Mouse (Mus musculus): ENCODE results near the gene BC147527. TPM values are rescaled to one million over a fixed set of nuclear protein-coding genes. Genes with fewer than 3 reads are reported as not detected.
"Not testable (repeated sequence)": the region's sequence is repeated elsewhere in the genome, so short reads cannot be mapped to it uniquely, and the experiment has no call there.

Gene BC147527
- polyA plus RNA-seq, 1 experiment = not detected

GRCm38 (mm10) chr13:120278784-120279183 is 21.4 kb upstream of the BC147527 start:
- no peak overlapping the region for H3K4me3 ChIP-seq (ENCODE audit: low read depth, low read length)
- H3K9me3 ChIP-seq (replicated peaks; ENCODE audit: control insufficient read depth, insufficient read depth, low read length, poor library complexity, severe bottlenecking) = no peaks in the 10 kb centered on the region
- no peak overlapping the region for H3K27ac ChIP-seq (ENCODE audit: insufficient read depth, low read length)
- no peaks in the 10 kb centered on the region for H3K36me3 ChIP-seq (ENCODE audit: control insufficient read depth, insufficient read depth, low read length, poor library complexity, severe bottlenecking)
- H3K4me1 ChIP-seq (ENCODE audit: control insufficient read depth, insufficient read depth, low read length) = no peaks in the 10 kb centered on the region
- TF ChIP-seq EP300 (IDR thresholded peaks at IDR 0.05; ENCODE audit: insufficient read depth, low read depth, low read length) (no peak), CTCF (IDR thresholded peaks at IDR 0.05; ENCODE audit: low read depth, low read length) (no peak)
- H3K9ac ChIP-seq (ENCODE audit: low read depth, poor library complexity, severe bottlenecking) = no peak overlapping the region
- H3K27me3 ChIP-seq (ENCODE audit: control insufficient read depth, insufficient read depth, low read length, poor library complexity, severe bottlenecking) = no peaks in the 10 kb centered on the region

- no peak for TF ChIP-seq POLR2A (IDR thresholded peaks at IDR 0.05; ENCODE audit: insufficient read depth, low read length)
- no peak for TF ChIP-seq CTCF (IDR thresholded peaks at IDR 0.05; ENCODE audit: low read depth, low read length)
- no peak for TF ChIP-seq EP300 (IDR thresholded peaks at IDR 0.05; ENCODE audit: insufficient read depth, low read depth, low read length)
- Histone ChIP-seq H3K4me1 (ENCODE audit: control insufficient read depth, insufficient read depth, low read length) (no peaks in the 10 kb centered on the region), H3K36me3 (ENCODE audit: control insufficient read depth, insufficient read depth, low read length, poor library complexity, severe bottlenecking) (no peaks in the 10 kb centered on the region), H3K27ac (ENCODE audit: insufficient read depth, low read length) (no peak overlapping the region), H3K27me3 (ENCODE audit: control insufficient read depth, insufficient read depth, low read length, poor library complexity, severe bottlenecking) (no peaks in the 10 kb centered on the region), H3K4me3 (ENCODE audit: low read depth, low read length) (no peak overlapping the region), H3K9me3 (replicated peaks; ENCODE audit: control insufficient read depth, insufficient read depth, low read length, poor library complexity, severe bottlenecking) (no peaks in the 10 kb centered on the region), H3K9ac (ENCODE audit: low read depth, poor library complexity, severe bottlenecking) (no peak overlapping the region)
These were observed 783 bp upstream of the BC147527 start for GRCm38 (mm10) chr13:120299324-120299894.

- Histone ChIP-seq H3K9ac (ENCODE audit: low read depth, poor library complexity, severe bottlenecking) (no peak overlapping the region), H3K9me3 (replicated peaks; ENCODE audit: control insufficient read depth, insufficient read depth, low read length, poor library complexity, severe bottlenecking) (no peaks in the 10 kb centered on the region), H3K4me1 (ENCODE audit: control insufficient read depth, insufficient read depth, low read length) (no peaks in the 10 kb centered on the region), H3K36me3 (ENCODE audit: control insufficient read depth, insufficient read depth, low read length, poor library complexity, severe bottlenecking) (no peaks in the 10 kb centered on the region), H3K27me3 (ENCODE audit: control insufficient read depth, insufficient read depth, low read length, poor library complexity, severe bottlenecking) (no peaks in the 10 kb centered on the region), H3K27ac (ENCODE audit: insufficient read depth, low read length) (no peak overlapping the region), H3K4me3 (ENCODE audit: low read depth, low read length) (no peak overlapping the region)
- no peak for TF ChIP-seq POLR2A (IDR thresholded peaks at IDR 0.05; ENCODE audit: insufficient read depth, low read length)
- no peak for TF ChIP-seq EP300 (IDR thresholded peaks at IDR 0.05; ENCODE audit: insufficient read depth, low read depth, low read length)
- TF ChIP-seq CTCF (IDR thresholded peaks at IDR 0.05; ENCODE audit: low read depth, low read length) = no peak
These were observed 661 bp downstream of the BC147527 start for GRCm38 (mm10) chr13:120300853-120301252.

DNA sequence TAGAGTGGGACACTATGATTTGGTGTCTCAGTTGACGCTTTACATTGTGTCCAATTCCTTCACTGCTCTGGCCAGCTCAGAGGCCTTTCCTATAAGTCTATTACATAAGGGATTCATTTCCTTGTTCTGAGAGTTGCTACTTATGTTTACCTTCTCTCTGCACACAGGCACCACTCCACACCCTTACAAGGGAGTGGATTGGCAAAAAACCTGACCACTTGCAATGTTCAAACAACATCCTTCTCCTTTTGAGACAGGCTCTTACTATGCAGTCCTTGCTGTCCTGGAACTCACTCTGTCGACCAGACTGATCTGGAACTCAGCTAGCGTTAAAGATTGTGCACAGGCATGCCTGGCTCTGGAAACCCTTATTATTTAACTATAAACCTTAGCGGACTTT is 10.6 kb downstream of the BC147527 start:
- H3K4me3 ChIP-seq (ENCODE audit: low read depth, low read length) = no peak overlapping the region
- no peak overlapping the region for H3K9ac ChIP-seq (ENCODE audit: low read depth, poor library complexity, severe bottlenecking)
- H3K36me3 ChIP-seq (ENCODE audit: control insufficient read depth, insufficient read depth, low read length, poor library complexity, severe bottlenecking) = no peaks in the 10 kb centered on the region
- no peaks in the 10 kb centered on the region; the same call in 1 of the 2 replicates for H3K27me3 ChIP-seq (ENCODE audit: control insufficient read depth, insufficient read depth, low read length, poor library complexity, severe bottlenecking)
- no peaks in the 10 kb centered on the region for H3K4me1 ChIP-seq (ENCODE audit: control insufficient read depth, insufficient read depth, low read length)
- no peak for TF ChIP-seq EP300 (IDR thresholded peaks at IDR 0.05; ENCODE audit: insufficient read depth, low read depth, low read length)
- TF ChIP-seq CTCF (IDR thresholded peaks at IDR 0.05; ENCODE audit: low read depth, low read length) = no peak
- no peak for TF ChIP-seq POLR2A (IDR thresholded peaks at IDR 0.05; ENCODE audit: insufficient read depth, low read length)
- H3K27ac ChIP-seq (ENCODE audit: insufficient read depth, low read length) = no peak overlapping the region
- no peaks in the 10 kb centered on the region for H3K9me3 ChIP-seq (replicated peaks; ENCODE audit: control insufficient read depth, insufficient read depth, low read length, poor library complexity, severe bottlenecking)

- no peak overlapping the region for H3K9ac ChIP-seq (ENCODE audit: low read depth, poor library complexity, severe bottlenecking)
- H3K27me3 ChIP-seq (ENCODE audit: control insufficient read depth, insufficient read depth, low read length, poor library complexity, severe bottlenecking) = no peaks in the 10 kb centered on the region; the same call in 1 of the 2 replicates
- no peak overlapping the region for H3K4me3 ChIP-seq (ENCODE audit: low read depth, low read length)
- no peaks in the 10 kb centered on the region for H3K36me3 ChIP-seq (ENCODE audit: control insufficient read depth, insufficient read depth, low read length, poor library complexity, severe bottlenecking)
- H3K27ac ChIP-seq (ENCODE audit: insufficient read depth, low read length) = no peak overlapping the region
- H3K4me1 ChIP-seq (ENCODE audit: control insufficient read depth, insufficient read depth, low read length) = no peaks in the 10 kb centered on the region
- TF ChIP-seq CTCF (IDR thresholded peaks at IDR 0.05; ENCODE audit: low read depth, low read length) (peak; percentile 70), POLR2A (IDR thresholded peaks at IDR 0.05; ENCODE audit: insufficient read depth, low read length) (no peak)
- H3K9me3 ChIP-seq (replicated peaks; ENCODE audit: control insufficient read depth, insufficient read depth, low read length, poor library complexity, severe bottlenecking) = no peaks in the 10 kb centered on the region
These were observed 13.4 kb downstream of the BC147527 start for GRCm38 (mm10) chr13:120313584-120313983.

DNA sequence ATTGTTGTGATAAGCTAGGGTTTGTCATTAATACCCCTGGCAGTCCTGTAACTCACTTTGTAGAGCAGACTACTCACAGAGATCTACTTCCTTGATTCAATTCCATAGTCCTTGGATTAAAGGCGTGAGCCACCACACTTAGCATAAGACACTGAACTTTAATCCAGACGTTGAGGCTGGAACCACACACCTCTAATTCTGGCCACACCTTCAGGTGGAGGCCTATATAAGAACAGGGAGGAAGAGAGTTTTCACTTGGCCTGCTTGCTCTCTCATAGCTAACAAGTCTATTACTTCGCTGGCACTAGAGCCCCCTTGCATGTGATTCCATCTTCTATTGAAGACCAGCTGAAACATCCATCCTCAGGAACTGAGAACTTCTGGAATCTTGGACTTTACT is 16.4 kb downstream of the BC147527 start, which contains the start of gene Tcstv3:
Gene Tcstv3, plus strand, starts transcription at position 301 of the 400 bp plus-strand sequence.
- not testable (repeated sequence) for H3K9ac ChIP-seq (ENCODE audit: low read depth, poor library complexity, severe bottlenecking); H3K4me1 ChIP-seq (ENCODE audit: control insufficient read depth, insufficient read depth, low read length)

More for the DNA sequence above, 16.4 kb downstream of the BC147527 start, which contains the start of gene Tcstv3:
- H3K4me3 ChIP-seq (ENCODE audit: low read depth, low read length); H3K9me3 ChIP-seq (replicated peaks; ENCODE audit: control insufficient read depth, insufficient read depth, low read length, poor library complexity, severe bottlenecking); H3K27ac ChIP-seq (ENCODE audit: insufficient read depth, low read length); H3K27me3 ChIP-seq (ENCODE audit: control insufficient read depth, insufficient read depth, low read length, poor library complexity, severe bottlenecking); H3K36me3 ChIP-seq (ENCODE audit: control insufficient read depth, insufficient read depth, low read length, poor library complexity, severe bottlenecking): not testable (repeated sequence)
